Mouse (Mus musculus) lung, adult 18-20 months (tissue): ENCODE data around the gene Unk.
"Not testable (repeated sequence)": the region's sequence is repeated elsewhere in the genome, so short reads cannot be mapped to it uniquely, and the experiment has no call there.

Source experiments
- DNase-seq, 2 experiments: peaks; one replicate each; pipeline ENCODE4 v3.0.0; 2022; ENCODE audit warnings: mixed read lengths in 2 of 2

The Unk gene

DNA sequence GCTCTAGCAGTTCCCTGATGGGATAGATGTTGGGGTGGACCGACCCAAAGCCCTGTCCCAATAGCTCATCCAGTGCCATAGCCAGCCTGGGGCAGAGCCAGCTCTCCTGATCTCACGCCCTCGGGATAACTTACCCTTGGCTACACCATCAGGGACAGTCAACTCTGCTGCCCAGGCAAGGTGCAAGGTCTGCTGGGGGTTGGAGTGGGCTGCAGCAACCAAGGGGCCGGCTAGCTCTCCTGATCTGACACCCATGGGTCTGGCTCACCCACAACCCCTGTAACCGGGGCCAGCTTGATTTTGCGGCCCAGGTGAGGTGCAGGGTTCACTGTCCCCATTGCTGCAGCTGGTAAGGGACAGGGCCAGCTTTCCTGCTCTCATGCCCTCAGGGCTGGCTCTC, 61.5 kb downstream of the Unk start:
- DNase-seq: no peak

DNA sequence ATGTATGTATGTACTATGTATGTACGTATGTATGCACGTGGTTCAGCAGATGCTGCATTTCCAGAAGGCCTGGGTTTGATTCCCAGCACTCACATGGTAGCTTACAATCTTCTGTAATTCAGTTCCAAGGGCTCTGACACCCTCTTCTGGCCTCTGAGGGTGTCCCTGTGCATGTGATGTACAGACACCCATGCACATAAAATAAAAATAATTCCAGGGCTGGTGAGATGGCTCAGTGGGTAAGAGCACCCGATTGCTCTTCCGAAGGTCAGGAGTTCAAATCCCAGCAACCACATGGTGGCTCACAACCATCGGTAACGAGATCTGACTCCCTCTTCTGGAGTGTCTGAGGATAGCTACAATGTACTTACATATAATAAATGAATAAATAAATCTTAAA, 62.8 kb downstream of the Unk start:
- not testable (repeated sequence) for DNase-seq

DNA sequence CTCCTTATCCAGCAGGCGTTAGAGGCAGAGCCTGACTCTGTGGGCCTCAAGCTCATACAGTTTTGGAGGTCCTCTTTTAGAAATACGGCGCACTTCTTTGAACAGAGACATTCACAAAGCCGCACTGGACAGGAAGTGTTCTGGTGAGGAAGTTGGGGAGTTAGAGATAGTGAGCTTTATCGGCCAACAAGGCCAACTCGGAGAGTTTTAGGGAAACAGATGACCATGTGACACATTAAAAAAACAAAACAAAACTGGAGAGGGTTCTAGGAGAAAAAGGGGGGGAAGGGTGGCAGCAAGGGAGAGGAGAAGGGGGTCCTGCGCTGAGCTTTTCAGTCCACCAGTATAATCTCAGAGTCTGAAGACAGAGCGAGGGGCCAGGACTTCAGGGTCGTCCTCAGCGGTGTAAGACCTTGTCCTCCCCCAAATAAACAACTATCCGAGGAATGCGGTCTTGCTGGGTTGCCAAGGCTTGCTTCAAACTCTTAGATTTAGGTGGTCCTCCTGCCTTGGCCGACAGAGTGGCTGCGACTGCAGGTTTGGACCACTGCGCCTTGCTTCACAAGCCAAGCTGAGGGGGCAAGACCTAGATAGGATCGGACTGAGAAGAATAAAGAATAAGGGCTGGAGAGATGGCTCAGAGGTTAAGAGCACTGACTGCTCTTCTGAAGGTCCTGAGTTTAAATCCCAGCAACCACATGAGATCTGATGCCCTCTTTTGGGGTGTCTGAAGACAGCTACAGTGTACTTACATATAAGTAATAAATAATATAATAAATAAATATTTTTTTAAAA, 63.8 kb downstream of the Unk start:
- no peak for DNase-seq

DNA sequence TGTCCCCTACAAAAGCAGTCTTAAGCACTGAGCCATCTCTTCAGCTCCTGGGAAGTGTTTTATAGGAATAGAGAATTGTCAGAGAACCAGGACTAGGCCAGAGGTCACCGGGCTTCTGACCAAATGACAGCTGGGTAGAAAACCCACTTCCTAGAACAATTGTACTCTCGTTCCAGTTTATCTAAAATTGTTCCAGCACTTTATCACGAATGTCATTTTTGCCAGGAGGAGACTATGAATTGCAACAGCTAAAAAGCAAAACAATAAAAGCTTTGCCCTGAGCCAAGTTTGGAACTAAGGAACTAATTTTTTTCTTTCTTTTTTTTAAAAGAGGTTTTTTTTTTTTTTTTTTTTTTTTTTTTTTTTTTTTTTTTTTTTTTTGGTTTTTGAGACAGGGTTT, 65.5 kb downstream of the Unk start:
- DNase-seq: peak; percentile 69 to 75

DNA sequence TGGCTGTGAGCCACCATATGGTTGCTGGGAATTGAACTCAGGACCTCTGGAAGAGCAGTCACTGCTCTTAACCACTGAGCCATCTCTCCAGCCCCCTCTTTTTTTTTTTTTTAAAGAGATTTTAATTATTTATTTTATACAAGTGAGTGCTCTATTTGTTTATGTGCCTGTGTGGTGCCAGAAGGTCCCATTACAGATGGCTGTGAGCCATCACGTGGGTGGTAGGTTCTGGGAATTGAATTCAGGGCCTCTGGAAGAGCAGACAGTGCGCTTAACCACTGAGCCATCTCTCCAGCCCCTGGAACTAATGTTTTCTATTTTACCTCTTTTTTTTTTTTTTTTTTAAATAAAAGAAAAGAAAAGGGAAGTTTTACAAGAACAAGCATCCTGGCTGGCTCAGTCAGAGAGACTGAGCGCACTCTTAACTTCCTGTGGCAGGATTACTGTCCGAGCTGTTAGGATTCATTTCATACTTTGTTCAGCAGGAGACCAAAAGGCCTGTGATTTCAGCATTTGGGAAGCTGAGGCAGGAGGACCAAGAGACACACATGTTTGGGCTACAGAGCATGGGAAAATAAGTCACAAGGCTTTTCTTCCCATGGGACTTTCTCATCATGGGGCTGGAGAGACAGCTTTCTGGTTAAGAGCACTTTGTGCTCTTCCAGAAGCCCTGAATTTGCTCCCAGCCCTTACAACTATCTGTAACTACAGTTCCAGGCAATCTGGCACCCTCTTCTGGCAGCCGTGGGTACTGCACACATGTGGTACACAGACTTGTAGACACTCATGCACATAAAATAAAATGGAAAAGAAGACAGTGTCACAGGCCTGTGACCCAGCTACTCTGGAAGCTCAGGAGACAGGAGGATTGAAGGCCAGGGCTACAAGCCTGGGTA, 66.3 kb downstream of the Unk start:
- DNase-seq: no peak

DNA sequence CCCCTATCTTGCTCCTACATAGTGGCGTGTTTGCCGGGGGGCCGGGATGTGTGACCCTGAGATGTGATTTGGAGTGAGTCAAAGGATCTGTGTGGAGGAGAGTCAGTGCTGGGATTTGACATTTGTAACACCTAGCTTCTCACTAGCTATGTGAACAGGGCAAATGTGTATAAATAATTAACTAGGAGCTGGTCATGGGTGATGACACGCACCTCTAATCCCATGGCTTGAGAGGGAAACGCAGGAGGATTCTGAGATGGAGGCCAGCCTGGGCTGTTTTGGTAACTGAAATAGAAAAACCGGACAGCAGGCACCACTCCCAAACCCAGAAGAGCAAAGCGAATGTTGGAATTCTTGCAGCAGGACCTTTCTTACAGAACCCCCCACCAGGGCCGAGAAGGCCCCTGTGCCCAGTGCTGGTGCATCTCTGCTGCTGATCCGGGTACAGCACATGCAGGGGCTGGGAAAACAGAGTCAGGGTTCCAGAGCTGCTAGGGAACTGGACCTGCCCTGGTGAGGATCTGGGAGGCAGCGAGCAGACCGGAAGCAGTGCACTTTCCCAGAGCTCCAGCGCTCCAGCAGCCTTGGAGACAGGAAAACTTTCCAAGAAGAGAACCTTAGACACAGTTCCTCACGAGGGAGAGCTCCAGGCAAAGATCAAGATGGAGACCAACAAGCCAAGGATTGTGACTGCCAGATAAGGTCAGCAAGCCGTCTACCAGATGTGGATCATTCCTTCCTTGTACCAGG, 68.8 kb downstream of the Unk start:
- DNase-seq: no peak

DNA sequence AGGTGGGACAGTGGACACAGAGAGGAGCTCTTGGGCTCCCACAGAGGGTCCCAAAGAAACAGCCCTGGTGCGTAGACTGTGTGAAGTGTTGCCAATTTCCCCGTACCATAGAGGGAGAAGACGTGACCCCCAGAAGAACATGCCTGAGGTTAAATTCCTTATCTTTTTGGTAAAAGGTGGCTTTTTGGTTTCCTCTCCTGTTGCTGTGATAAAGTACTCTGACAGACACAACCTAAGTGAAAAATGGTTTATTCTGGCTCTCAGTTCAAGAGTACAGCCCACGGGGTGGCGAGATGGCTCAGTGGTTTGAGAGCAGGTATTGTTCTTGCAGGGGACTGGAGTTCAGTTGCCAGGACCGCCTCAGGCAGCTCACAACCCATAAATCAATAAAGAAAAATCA, 69.3 kb downstream of the Unk start:
- no peak for DNase-seq

DNA sequence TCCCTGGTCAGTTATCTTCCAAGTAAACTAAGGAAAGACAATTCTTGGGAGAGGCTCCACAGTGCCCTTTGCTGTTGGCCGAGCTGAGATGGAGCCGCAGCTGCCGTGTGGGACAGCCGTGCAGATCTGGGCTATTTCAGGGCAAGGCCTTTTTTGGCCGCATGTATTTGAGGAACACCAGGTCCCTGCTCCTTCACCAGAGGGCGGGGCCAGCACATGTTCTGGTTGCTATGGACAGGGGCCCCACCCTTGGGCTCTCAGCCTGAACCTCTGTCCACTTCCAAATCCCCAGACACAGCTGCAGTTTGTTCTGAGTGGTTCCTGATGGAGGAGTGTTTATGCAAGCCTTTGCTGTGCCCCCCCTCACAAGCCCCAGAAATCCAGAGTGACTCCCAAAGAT, 70.3 kb downstream of the Unk start:
- peak; percentile 83 to 87 for DNase-seq

DNA sequence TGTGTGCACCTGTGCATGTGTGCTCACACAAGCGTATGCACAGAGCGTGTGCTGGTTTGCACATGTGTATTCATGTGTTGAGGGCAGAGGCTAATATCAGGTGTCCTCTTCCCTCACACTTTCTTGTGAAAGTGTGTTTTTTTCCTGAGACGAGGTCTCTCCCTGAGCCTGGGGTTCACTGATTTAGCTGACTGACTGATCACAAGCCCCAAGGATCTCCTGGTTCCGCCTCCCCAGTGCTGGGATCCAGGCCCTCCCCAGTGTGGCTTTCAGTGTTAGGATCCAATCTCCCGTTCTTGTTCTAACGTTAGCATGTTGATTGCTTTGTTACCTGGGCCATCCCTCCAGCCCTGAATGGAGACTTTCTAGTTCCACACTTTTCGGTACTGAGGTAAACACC, 70.7 kb downstream of the Unk start:
- no peak for DNase-seq

DNA sequence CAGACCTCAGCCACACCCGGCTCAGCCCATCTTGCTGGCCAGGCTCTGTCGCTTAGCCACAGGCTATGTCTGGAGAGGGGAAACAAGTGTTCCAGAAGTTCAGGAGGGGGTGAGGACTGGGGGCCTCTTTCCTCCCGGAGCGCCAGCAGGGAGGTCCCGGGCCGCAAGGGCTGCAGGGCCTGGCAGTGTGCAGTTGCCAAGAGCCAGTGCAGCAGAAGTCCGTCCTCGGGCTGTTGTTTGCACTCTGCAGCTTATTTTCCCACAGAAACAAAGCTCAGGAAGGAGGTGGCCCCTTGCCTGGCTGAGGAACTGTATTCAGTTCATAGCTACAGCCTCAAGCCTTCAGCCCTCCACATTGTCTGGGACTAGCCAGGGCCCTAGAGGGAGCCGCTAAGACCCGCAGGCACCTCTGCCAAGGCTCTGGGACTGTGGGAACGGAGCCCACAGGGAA, 71.8 kb downstream of the Unk start:
- peak; percentile 48 to 57 for DNase-seq

DNA sequence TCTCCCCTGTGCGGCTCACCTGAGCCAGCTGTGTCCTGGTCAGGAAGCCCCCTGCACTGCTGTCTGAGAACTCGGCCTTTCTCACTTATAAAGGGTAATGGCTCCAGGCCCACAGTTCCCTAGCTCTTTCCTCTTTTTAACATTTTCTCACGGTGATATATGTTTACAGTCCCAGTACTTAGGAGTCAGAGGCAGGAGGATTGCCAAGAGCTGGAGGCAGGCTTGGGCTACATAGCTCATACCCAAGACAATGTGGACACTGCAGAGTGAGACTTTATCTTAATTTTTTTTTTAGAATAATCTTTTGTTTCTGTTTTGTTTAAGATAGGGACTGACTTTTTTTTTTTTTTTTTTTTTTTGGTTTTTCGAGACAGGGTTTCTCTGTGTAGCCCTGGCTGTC, 72.3 kb downstream of the Unk start:
- DNase-seq: no peak

DNA sequence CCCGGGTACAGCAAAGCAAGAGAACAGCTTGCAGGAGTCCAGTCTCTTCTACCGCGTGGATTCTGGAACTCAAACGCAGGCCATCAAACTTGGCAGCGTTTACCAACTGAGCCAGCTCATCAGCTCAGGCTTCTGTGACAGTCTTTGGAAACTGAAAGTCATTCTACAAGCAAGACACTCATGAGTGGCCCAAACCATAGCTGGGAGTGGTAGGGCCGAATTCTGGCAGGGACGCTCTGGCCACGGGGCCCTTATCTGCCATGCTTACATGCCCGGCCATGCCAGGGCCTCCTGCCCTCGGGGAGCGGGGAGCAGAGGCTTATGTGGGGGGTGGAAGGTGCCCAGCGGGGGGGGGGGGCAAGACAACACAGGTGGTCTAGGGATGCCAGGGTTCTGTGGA, 73.5 kb downstream of the Unk start:
- DNase-seq: no peak

DNA sequence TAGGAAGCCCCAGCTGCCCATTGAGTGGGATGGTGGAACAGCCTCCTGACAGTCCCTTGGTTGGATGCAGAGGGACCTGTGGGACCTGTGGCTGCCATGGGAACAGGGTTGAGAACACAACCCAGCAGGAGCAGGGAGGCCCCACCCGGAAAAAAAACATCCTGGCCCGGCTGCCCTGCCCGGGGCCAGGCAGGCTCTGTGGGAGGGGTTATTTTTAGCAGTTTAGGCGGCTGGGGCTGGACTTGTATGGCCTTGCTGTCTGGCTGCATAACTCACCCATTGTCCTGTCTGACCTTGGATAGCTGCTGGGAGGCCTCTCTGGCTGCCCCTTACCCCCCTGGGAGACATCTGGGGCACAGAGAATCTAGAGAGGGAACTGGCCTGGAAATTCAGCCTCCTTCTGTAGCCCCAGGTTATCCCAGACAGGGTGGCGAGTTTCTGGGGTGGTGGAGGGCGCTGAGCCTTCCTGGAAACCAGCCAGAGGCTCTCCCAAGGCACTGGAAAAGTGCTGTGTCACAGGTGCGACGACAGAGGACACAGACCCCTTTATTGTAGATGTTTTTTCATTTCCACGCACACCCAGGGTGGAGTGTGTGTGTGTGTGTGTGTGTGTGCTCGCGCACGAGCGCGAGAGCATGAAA, 74.0 kb downstream of the Unk start:
- DNase-seq: peak; percentile 80 to 85

DNA sequence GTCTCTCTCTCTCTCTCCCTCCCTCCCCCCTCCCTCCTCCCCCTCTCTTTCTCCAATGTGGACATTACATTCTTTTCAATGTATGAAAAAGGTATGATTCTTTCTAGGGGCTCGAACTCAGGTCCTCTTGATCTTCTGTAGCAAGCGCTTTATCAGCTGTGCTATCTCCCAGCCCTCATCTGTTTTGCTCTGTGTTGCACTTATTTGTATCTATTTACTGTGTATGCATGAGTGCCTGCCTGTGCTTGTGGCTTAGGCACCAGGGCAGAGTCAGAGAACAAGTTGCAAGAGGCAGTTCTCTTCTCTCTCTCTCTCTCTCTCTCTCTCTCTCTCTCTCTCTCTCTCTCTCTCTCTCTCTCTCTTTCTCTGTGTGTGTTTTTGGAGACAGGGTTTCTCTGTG, 74.9 kb downstream of the Unk start:
- DNase-seq: no peak

DNA sequence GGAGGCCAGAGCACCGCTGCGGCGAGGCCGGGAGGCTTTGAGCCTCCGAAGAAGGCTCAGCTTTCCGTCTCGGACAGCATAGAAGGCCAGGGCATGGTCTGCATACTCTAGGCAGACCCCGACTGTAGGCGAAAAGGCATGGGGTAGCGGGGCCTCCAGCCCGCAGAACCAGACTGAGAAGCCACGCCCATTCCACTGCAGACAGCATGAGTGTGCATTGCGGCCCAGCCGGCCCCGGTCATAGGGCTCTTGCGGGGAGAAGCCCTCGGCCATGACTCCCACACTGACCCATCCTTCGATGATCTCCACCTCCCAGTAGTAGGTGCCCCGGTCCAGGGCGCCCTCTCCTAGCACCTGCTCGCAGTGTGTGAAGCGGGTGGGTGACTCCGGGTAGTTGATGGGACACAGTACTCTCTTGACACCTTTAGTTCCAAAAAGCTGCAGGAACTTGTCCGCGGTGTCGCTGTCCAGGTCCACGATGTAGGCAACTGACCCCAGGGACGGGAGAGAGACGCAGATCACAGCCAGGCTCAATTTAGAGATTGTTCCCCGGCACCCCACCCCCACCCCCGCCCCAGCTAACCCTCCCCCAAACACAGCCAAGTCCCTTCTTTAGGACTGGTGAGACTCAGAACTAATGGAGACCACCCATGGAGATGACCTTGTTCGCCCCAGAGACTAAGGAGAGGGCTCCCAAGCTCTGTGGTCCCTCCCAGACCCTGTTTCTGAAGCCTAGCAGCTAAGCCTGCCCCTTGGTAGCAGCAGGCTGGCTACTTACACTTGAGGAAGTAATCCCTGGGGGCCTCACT, 76.2 kb downstream of the Unk start:
- no peak for DNase-seq

DNA sequence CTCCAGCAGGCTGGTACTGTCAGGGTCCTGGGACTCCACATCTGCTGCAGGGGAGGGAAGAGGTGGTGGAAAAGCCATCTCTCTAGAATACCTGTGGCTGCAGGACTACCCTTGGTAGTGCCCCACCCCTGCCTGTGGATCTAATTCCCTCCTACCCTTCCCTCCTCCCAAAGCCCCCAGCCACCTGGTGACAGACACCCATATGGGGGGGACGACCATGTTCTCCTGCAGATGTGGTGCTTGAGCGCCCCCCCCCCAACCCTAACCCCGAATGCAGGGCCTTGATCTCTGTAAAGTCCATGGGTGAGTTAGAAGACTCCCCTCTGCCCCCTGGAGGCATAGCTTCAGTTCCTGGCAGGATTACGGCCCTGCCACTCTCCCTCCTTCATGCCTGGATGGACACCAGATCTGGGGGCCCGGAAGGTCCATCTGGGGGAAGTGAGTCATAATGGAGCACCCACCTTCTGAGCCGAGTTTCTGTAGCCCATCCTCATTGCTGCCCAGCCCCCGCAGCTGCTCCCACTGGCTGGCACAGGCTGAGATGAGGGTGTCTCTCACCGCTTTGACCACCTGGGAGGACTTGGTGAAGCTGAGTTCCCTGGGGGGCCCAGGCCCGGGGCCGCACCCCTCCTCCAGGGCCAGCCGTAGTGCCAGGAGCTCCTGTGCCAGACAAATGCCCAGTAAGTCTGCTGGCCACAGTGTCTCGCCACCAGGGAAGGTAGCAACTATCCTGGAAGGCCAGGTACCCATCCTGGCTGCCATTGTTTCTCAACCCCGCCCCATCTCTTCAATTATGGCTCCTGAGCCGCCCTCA, 77.0 kb downstream of the Unk start:
- DNase-seq: no peak

DNA sequence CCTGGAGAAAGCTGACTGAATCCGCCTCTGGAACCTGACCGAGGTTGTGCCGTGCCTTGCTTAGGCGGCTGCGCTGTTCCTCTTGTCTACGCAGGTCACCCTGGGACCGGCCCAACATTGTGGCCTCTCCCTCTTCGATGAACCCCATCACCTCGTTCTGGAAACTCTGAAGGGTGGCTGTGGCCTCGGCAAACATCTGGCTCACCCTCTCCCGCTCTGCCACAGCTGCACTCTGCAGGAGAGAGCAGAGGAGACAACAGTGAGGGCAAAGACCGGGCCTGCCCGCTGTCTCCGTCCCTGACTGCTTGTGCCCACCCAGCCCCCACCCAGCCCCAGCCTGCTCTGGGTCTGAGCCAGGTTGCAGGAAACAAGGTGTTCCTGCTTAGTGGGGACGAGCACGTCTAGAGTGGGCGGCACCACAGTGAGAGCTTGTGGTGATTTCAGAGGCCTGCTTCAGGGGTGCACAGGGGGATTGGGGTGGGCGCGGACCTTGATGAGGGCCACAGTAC, 77.7 kb downstream of the Unk start:
- DNase-seq: no peak

DNA sequence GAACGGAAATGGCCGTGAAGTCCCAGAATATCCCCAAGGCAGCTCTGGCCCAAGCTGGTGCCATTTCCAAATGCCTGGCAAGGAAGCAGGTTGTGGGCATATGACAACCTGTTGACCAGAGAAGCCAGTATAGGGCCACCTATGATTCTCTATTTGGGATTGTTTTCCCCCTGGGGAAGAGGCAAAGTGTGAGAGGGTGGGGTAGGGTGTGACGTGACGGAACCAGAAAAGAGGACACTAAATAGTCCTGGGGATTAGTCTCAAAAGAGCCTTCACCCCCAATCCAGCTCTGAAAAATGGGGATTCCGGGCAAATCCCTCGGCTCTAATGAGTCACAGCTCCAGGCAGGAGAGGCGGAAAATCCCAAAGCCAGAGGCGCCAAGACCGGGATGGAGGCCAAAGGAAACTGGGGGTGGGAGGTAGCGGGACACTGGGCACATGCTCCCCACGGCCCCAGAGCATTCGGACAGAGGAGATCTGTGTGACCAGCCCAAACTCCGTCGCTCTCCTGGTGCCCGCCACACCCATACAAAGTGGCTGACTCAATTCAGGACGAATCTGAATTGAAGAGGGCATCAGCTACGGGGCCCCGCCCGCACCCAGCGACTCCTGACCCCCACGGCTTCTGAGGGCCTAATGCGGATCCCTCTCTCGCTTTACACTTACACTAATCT, 78.5 kb downstream of the Unk start:
- peak; percentile 76 for DNase-seq

DNA sequence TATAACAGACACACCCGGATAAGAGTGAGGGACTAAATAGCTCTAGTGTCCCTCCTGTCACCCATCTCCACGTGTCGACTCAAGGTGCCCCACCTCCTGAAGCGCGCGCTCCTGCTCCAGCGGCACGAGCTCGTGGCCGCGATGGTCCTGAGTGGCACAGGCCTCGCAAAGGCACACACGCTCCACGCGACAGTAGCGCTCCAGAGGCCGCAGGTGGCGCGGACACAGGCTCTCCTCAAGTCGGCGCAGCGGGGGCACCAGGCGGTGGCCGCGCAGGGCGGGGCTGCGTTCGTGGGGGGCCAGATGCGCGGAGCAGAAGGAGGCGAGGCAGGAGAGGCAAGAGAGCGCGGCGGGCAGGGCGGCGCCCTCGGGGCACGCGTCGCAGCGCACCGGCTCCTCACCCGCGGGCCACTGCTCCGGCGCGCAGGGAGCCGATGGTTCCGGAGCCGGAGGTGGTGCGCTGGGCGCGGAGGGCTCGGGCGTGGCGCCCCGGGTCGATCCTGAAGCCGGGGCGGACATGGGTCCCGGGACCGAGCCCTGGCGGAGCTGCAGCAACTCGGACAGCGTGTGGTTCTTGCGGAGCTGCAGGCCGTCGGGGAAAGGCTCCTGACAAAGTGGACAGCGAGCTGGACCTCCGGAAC, 79.4 kb downstream of the Unk start:
- peak in 1 of 2 experiments; percentile 32 for DNase-seq

DNA sequence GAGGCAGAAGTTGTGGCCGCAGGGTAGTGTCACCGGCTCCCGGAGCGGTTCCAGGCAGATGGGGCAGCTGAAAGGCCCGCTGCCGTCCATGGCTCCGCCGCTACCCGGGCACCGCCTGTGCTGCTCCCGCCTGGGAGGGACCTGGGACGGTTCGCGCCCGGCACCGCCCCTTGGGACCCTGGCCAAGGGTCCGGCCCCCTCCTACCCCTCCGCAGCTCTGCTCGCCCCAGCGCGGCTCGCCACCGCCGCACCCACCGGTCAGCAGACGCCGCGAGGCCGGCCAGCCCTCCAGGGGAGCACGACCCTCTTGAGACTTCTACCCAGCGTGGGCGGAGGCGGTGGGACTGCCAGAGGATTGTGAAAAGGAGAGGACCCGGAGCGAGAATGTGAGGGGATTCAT, 80.0 kb downstream of the Unk start:
- DNase-seq: peak; percentile 82 to 86
